Mouse (Mus musculus) neural tube, embryonic 13.5 days (tissue): ENCODE results near the gene Lrrc25. TPM values are rescaled to one million over a fixed set of nuclear protein-coding genes. Genes with fewer than 3 reads are reported as not detected.
A peak's percentile ranks its signal among the peaks of the same experiment; 100 is the strongest.

ENCODE experiments used
- ATAC-seq: fragments of 200-750 bp; cut with Nextera tagmentation; 2 replicates; pipeline ENCODE4 v1.8.0; 2017; ENCODE audit warnings: low read depth, mild to moderate bottlenecking, moderate TSS enrichment, moderate library complexity
- H3K27ac ChIP-seq: fragments of 300-500 bp; sonication (generic); replicated peaks from 2 replicates; pipeline ENCODE4 v1.5.1; 2015; ENCODE audit warnings: moderate library complexity, mild to moderate bottlenecking, inconsistent platforms
- H3K27me3 ChIP-seq: fragments of 300-500 bp; sonication (generic); 2 replicates; pipeline ENCODE4 v1.6.1; 2015; ENCODE audit warnings: mild to moderate bottlenecking, inconsistent platforms
- H3K36me3 ChIP-seq: fragments of 300-500 bp; sonication (generic); 2 replicates; pipeline ENCODE4 v1.6.1; 2015; ENCODE audit warnings: mild to moderate bottlenecking, inconsistent platforms
- H3K4me1 ChIP-seq: fragments of 300-500 bp; sonication (generic); replicated peaks from 2 replicates; pipeline ENCODE4 v1.6.1; 2015; ENCODE audit warnings: inconsistent platforms
- H3K4me2 ChIP-seq: fragments of 300-500 bp; sonication (generic); 2 replicates; pipeline ENCODE4 v1.6.1; 2015; ENCODE audit warnings: inconsistent platforms, mild to moderate bottlenecking, moderate library complexity
- H3K4me3 ChIP-seq: fragments of 300-500 bp; sonication (generic); 2 replicates; pipeline ENCODE4 v1.5.1; 2015; ENCODE audit warnings: mild to moderate bottlenecking, inconsistent platforms
- H3K9ac ChIP-seq: fragments of 300-500 bp; sonication (generic); 2 replicates; pipeline ENCODE4 v1.6.1; 2015; ENCODE audit warnings: moderate library complexity, mild to moderate bottlenecking, inconsistent platforms
- H3K9me3 ChIP-seq: fragments of 300-500 bp; sonication (generic); 2 replicates; pipeline ENCODE4 v1.6.1; 2016; ENCODE audit warnings: inconsistent platforms
- WGBS: fragments of 180-500 bp; shearing (Covaris S2); methylation state at CpG from one replicate; pipeline ENCODE4 v1.1.7; 2015; 5-methylcytosine and 5-hydroxymethylcytosine counted together
- polyA plus RNA-seq: library from polyadenylated mRNA; unstranded; fragments of >200 nt; fragmentation: Nextera tagmentation; extraction: Ambion mirVana; gene quantifications from 2 replicates; pipeline ENCODE4 v1.2.1, GENCODE M21; 2015

Gene Lrrc25
- polyA plus RNA-seq, 1 experiment from 2014 or later, result 1.5 TPM

- 46% methylated on average over 2 of the region's 2 CpGs for WGBS
- peak overlapping the region; percentile 91 for H3K9ac ChIP-seq
- no peaks in the 10 kb centered on the region for H3K27me3 ChIP-seq
- H3K4me1 ChIP-seq, result peaks cover 77% of the 10 kb centered on the region
- H3K36me3 ChIP-seq, result peaks cover 20% of the 10 kb centered on the region
- no peak for ATAC-seq
- H3K9me3 ChIP-seq, result no peaks in the 10 kb centered on the region
- peak overlapping the region; percentile 81 for H3K4me2 ChIP-seq
- peak overlapping the region; percentile 84 for H3K4me3 ChIP-seq
- H3K27ac ChIP-seq, result peak overlapping the region; percentile 92
Observed at GRCm38 (mm10) chr8:70657739-70658138, 41.8 kb downstream of the Lrrc25 start.

- H3K27ac ChIP-seq, result peak overlapping the region; percentile 92
- ATAC-seq, result no peak; the same call in 1 of the 2 replicates
- peak overlapping the region; percentile 91 for H3K9ac ChIP-seq
- peaks cover 16% of the 10 kb centered on the region for H3K36me3 ChIP-seq
- H3K4me3 ChIP-seq, result peak overlapping the region; percentile 84
- no peaks in the 10 kb centered on the region for H3K9me3 ChIP-seq
- no peaks in the 10 kb centered on the region for H3K27me3 ChIP-seq
- H3K4me1 ChIP-seq, result peaks cover 67% of the 10 kb centered on the region
- H3K4me2 ChIP-seq, result peak overlapping the region; percentile 81
- WGBS, result under 1% methylated on average over 31 of the region's 31 CpGs
Observed at GRCm38 (mm10) chr8:70658897-70659603, 43.1 kb downstream of the Lrrc25 start.

GRCm38 (mm10) chr8:70659604-70660272 lies 43.8 kb downstream of the Lrrc25 start:
- peaks cover 60% of the 10 kb centered on the region for H3K4me1 ChIP-seq
- H3K27ac ChIP-seq, result peak overlapping the region; percentile 92
- peak overlapping the region; percentile 81 for H3K4me2 ChIP-seq
- ATAC-seq, result peak; percentile 88
- H3K9ac ChIP-seq, result peak overlapping the region; percentile 91
- H3K9me3 ChIP-seq, result no peaks in the 10 kb centered on the region
- H3K36me3 ChIP-seq, result peaks cover 13% of the 10 kb centered on the region
- under 1% methylated on average over 38 of the region's 44 CpGs for WGBS
- peak overlapping the region; percentile 84 for H3K4me3 ChIP-seq
- H3K27me3 ChIP-seq, result no peaks in the 10 kb centered on the region

- peak within 1 kb of the TSS; percentile 81 for H3K4me2 ChIP-seq
- H3K9me3 ChIP-seq, result no peaks in the 10 kb centered on the region
- 0 out of 2 replicates have a peak, but pooled peaks cover 8% of the 10 kb centered on the region for H3K36me3 ChIP-seq
- peak; percentile 45 for ATAC-seq
- peak within 1 kb of the TSS; percentile 92 for H3K27ac ChIP-seq
- H3K4me1 ChIP-seq, result peaks cover 54% of the 10 kb centered on the region
- peak within 1 kb of the TSS; percentile 84 for H3K4me3 ChIP-seq
- WGBS, result 3% methylated on average over 14 of the region's 14 CpGs
- peak within 1 kb of the TSS; percentile 91 for H3K9ac ChIP-seq
- H3K27me3 ChIP-seq, result no peaks in the 10 kb centered on the region
Observed at GRCm38 (mm10) chr8:70660273-70660725, 44.3 kb downstream of the Lrrc25 start, which contains the start of gene Pgpep1. Gene Pgpep1, minus strand, starts transcription at chr8:70660388.

GRCm38 (mm10) chr8:70663691-70664090 lies 47.7 kb downstream of the Lrrc25 start:
- Histone ChIP-seq H3K27ac (peak overlapping the region; percentile 69), H3K27me3 (no peaks in the 10 kb centered on the region), H3K9ac (no peak overlapping the region), H3K36me3 (no peaks in the 10 kb centered on the region), H3K4me3 (no peak overlapping the region), H3K4me1 (peaks cover 21% of the 10 kb centered on the region), H3K9me3 (no peaks in the 10 kb centered on the region), H3K4me2 (no peak overlapping the region)
- WGBS, result 30% methylated on average over 4 of the region's 4 CpGs
- ATAC-seq, result no peak

- Histone ChIP-seq H3K9ac (no peak overlapping the region), H3K4me1 (peaks cover 15% of the 10 kb centered on the region), H3K9me3 (no peaks in the 10 kb centered on the region), H3K27ac (0 out of 2 replicates have a peak overlapping the region, but pooled peaks have one; percentile 38), H3K4me3 (no peak overlapping the region), H3K27me3 (no peaks in the 10 kb centered on the region), H3K36me3 (no peaks in the 10 kb centered on the region), H3K4me2 (no peak overlapping the region)
- 74% methylated on average over 3 of the region's 3 CpGs for WGBS
- ATAC-seq, result no peak
Observed at GRCm38 (mm10) chr8:70664631-70665030, 48.7 kb downstream of the Lrrc25 start.

GRCm38 (mm10) chr8:70665599-70665998 lies 49.6 kb downstream of the Lrrc25 start:
- no peak overlapping the region for H3K27ac ChIP-seq
- no peak overlapping the region for H3K4me2 ChIP-seq
- no peaks in the 10 kb centered on the region for H3K9me3 ChIP-seq
- no peak for ATAC-seq
- no peak overlapping the region for H3K9ac ChIP-seq
- H3K27me3 ChIP-seq, result no peaks in the 10 kb centered on the region
- H3K36me3 ChIP-seq, result no peaks in the 10 kb centered on the region
- H3K4me3 ChIP-seq, result no peak overlapping the region
- 75% methylated on average over 2 of the region's 2 CpGs for WGBS
- 0 out of 2 replicates have a peak, but pooled peaks cover 6% of the 10 kb centered on the region for H3K4me1 ChIP-seq

GRCm38 (mm10) chr8:70667071-70667470 lies 51.1 kb downstream of the Lrrc25 start:
- Histone ChIP-seq H3K4me2 (no peak overlapping the region), H3K9me3 (no peaks in the 10 kb centered on the region), H3K9ac (no peak overlapping the region), H3K4me3 (no peak overlapping the region), H3K27ac (no peak overlapping the region), H3K27me3 (no peaks in the 10 kb centered on the region), H3K4me1 (peaks cover 7% of the 10 kb centered on the region), H3K36me3 (no peaks in the 10 kb centered on the region)
- 72% methylated on average over 5 of the region's 5 CpGs for WGBS
- no peak for ATAC-seq

Other genes starting within 250 kb of the Lrrc25 start
- 0.55 and 1.8 TPM in 2 replicates for gene Comp, start 242.6 kb upstream of the Lrrc25 start, polyA plus RNA-seq
- gene Crtc1, start 176.6 kb upstream of the Lrrc25 start, polyA plus RNA-seq, result 33.7 and 35.9 TPM in 2 replicates
- 25.6 and 27.6 TPM in 2 replicates for gene Klhl26, start 139.2 kb upstream of the Lrrc25 start, polyA plus RNA-seq
- 78.4 and 89.7 TPM in 2 replicates for gene Tmem59l, start 128.8 kb upstream of the Lrrc25 start, polyA plus RNA-seq
- gene Crlf1, start 123.0 kb upstream of the Lrrc25 start, polyA plus RNA-seq, result 3.6 and 4.6 TPM in 2 replicates
- 143 and 153 TPM in 2 replicates for gene Rex1bd, start 109.4 kb upstream of the Lrrc25 start, polyA plus RNA-seq
- gene Uba52, start 105.4 kb upstream of the Lrrc25 start, polyA plus RNA-seq, result 787 and 800 TPM in 2 replicates
- 347 and 358 TPM in 2 replicates for gene Fkbp8, start 88.4 kb upstream of the Lrrc25 start, polyA plus RNA-seq
- 46.7 and 46.9 TPM in 2 replicates for gene Kxd1, start 88.2 kb upstream of the Lrrc25 start, polyA plus RNA-seq
- 15.6 and 16.5 TPM in 2 replicates for gene Ell, start 76.7 kb upstream of the Lrrc25 start, polyA plus RNA-seq
- 113 and 115 TPM in 2 replicates for gene Isyna1, start 21.8 kb upstream of the Lrrc25 start, polyA plus RNA-seq
- 117 and 141 TPM in 2 replicates for gene Ssbp4, start 7.3 kb upstream of the Lrrc25 start, polyA plus RNA-seq
- gene Gdf15, start 16.3 kb downstream of the Lrrc25 start, polyA plus RNA-seq, result not detected in 2 replicates
- gene Pgpep1, start 44.2 kb downstream of the Lrrc25 start, polyA plus RNA-seq, result 102 and 108 TPM in 2 replicates
- 214 and 215 TPM in 2 replicates for gene Lsm4, start 57.1 kb downstream of the Lrrc25 start, polyA plus RNA-seq
- gene Jund, start 82.8 kb downstream of the Lrrc25 start, polyA plus RNA-seq, result 108 and 112 TPM in 2 replicates
- 0.08 and 0.17 TPM in 2 replicates for gene Iqcn, start 87.3 kb downstream of the Lrrc25 start, polyA plus RNA-seq
- not detected in 2 replicates for gene Gm3336, start 102.4 kb downstream of the Lrrc25 start, polyA plus RNA-seq
- gene Pde4c, start 107.6 kb downstream of the Lrrc25 start, polyA plus RNA-seq, result 0.18 and 0.26 TPM in 2 replicates
- gene Rab3a, start 138.5 kb downstream of the Lrrc25 start, polyA plus RNA-seq, result 402 and 417 TPM in 2 replicates
- gene Mpv17l2, start 144.8 kb downstream of the Lrrc25 start, polyA plus RNA-seq, result 46.1 and 54.5 TPM in 2 replicates
- 88.9 and 93.7 TPM in 2 replicates for gene Pik3r2, start 160.6 kb downstream of the Lrrc25 start, polyA plus RNA-seq
- gene Mast3, start 188.9 kb downstream of the Lrrc25 start, polyA plus RNA-seq, result 15.8 and 17.6 TPM in 2 replicates
- not detected in 2 replicates for gene Il12rb1, start 192.3 kb downstream of the Lrrc25 start, polyA plus RNA-seq
- 7.8 TPM in 2 replicates for gene Arrdc2, start 223.6 kb downstream of the Lrrc25 start, polyA plus RNA-seq
- 17.5 and 17.9 TPM in 2 replicates for gene Kcnn1, start 247.1 kb downstream of the Lrrc25 start, polyA plus RNA-seq